Mouse (Mus musculus): ENCODE results near the gene Usf1.

The Usf1 gene

DNA sequence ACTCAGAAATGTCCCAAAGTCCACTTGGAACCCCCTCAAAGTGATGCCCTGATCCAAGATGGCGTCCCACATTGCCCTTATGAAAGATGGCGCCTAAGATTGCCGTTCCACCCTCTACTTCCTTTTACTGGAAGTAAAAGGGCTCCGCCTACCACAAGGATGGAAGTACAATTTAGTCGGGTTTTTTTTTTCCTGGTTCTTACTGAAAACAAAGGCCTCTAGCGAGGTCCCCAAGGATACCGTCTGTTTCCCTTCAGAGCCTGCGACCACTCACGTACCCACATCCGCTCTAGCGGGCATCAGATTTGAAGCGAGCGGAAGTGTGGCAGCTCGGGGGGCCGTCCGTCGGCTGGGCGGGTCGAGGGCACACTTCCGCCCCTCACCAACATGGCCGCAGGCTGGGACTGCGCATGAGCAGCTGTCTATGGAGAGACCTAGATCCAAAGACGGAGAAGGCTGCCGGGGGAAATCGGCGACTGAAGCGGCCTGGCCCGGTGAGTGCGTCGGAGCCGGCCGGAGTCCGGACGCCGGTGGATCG lies at the start of gene Usf1:
Gene Usf1, plus strand, starts transcription at position 367 of the 538 bp plus-strand sequence.
- in situ Hi-C loops (cut with MboI; ENCODE audit: low pct_unique_long_range_greater_than_20kb in 1 of 2, low sequenced_read_pairs in 2 of 2, unreplicated experiment in 1 of 2) = no loop called here

DNA sequence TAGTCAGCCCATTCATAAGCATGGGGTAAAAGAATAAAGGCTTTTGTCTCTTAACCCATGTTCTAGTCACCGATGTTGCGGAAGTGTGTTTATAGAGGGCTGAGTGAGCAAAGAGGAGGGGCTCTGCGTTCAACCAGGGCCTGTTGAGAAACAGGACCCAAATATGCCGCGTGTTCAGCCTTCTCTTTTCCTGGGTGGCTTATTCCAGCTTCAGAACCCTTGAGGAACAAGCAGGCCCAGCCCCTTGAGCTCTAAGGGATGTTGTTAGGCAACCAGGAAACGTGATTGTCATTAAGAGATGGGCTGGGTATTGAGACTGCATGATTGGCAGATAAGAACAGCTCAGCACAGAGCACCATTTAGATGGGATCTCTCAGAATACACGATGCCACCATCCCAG lies 45.2 kb upstream of the Usf1 start:
- in situ Hi-C loops (cut with MboI; ENCODE audit: low pct_unique_long_range_greater_than_20kb in 1 of 2, low sequenced_read_pairs in 2 of 2, unreplicated experiment in 1 of 2) = loop anchor here (10.0 kb wide), 1 partner anchor 109 kb away; no protein-coding TSS in a partner anchor

DNA sequence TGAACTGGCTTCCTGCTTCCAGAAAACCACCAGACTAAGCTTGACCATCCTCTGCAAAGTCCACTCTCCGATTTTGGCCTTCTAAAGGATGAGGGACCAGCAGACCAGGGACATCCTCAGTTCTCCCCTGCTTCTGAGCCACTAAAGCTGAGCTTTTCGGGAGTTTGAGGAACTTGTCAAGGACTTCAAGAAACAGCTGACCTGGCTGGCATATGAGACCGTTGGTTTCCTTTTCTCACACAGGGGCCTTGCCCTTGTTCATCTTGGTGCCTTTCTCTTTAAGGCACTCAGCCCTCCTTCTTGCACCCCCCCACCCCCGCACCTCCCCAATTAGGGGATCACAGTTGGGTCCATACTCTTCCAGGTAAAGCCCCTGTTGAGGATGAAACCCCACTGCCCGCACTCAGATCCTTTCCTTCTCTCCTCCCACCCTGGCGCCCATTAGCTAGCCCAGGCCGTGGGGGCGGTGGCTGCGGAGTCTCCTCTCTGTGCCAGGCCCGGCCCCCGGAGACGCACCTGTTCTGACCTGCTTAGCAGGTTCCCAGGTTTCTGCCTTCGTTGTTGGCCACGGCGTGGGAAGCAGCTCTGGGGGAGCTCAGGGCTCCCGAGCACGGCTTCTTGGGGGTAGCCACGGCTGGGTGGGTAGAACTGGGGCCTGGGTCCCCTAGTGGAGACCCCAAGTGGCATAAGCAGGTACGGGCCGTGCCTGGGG lies 41.1 kb upstream of the Usf1 start, which contains the start of gene Nectin4:
Gene Nectin4, plus strand, starts transcription at position 255 of the 712 bp plus-strand sequence.
- in situ Hi-C loops (cut with MboI; ENCODE audit: low pct_unique_long_range_greater_than_20kb in 1 of 2, low sequenced_read_pairs in 2 of 2, unreplicated experiment in 1 of 2) = loop anchor here (10.0 kb wide), 1 partner anchor 105 kb away; no protein-coding TSS in a partner anchor

DNA sequence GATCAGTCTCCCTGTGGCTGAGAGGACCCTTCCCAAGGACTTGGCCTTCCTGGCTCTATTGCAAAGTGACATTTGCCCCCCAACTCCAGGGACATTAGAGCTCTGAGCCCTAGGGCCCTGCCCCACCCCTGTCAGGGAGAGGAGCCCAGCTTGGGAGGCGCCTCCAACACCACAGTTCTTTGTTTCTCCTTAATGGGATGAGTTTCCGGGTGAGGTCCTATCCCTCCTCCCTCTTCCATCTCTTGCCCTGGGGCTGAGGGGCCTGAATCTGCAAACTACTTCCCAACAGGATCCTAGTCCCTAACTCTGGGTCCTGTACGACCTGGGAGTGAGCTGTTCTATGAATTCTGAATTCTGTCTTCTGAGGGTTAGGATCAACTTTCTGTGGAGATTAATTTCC lies 38.2 kb upstream of the Usf1 start:
- in situ Hi-C loops (cut with MboI; ENCODE audit: low pct_unique_long_range_greater_than_20kb in 1 of 2, low sequenced_read_pairs in 2 of 2, unreplicated experiment in 1 of 2) = no loop called here

DNA sequence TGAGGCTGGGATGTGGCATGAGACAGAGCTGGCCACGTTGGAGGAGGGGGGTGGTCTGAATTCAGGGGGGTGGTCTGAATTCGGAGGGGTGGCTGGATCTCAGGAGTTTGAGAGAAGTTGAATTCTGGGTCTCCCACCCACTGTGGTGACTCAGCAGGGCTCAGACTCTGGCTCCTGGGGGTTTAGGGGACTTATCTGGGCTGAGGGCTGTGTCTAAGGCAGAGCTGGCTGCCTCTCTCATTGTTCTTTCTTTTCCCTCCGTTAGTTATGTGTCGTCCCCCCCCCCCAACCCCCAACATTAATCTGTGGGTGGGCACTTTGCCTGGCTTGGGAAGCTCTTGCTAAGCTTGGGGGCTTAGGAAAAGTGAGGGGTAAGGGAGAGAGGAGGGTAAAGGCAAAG lies 37.2 kb upstream of the Usf1 start:
- in situ Hi-C loops (cut with MboI; ENCODE audit: low pct_unique_long_range_greater_than_20kb in 1 of 2, low sequenced_read_pairs in 2 of 2, unreplicated experiment in 1 of 2) = no loop called here

- in situ Hi-C loops (cut with MboI; ENCODE audit: low pct_unique_long_range_greater_than_20kb in 1 of 2, low sequenced_read_pairs in 2 of 2, unreplicated experiment in 1 of 2) = no loop called here
Observed at GRCm38 (mm10) chr1:171375646-171376097, 35.4 kb upstream of the Usf1 start.

- in situ Hi-C loops (cut with MboI; ENCODE audit: low pct_unique_long_range_greater_than_20kb in 1 of 2, low sequenced_read_pairs in 2 of 2, unreplicated experiment in 1 of 2) = no loop called here
Observed at GRCm38 (mm10) chr1:171378298-171378697, 32.8 kb upstream of the Usf1 start.

- in situ Hi-C loops (cut with MboI; ENCODE audit: low pct_unique_long_range_greater_than_20kb in 1 of 2, low sequenced_read_pairs in 2 of 2, unreplicated experiment in 1 of 2) = no loop called here
Observed at GRCm38 (mm10) chr1:171379935-171380599, 31.0 kb upstream of the Usf1 start.

GRCm38 (mm10) chr1:171382096-171382620 lies 29.0 kb upstream of the Usf1 start:
- in situ Hi-C loops (cut with MboI; ENCODE audit: low pct_unique_long_range_greater_than_20kb in 1 of 2, low sequenced_read_pairs in 2 of 2, unreplicated experiment in 1 of 2) = no loop called here

DNA sequence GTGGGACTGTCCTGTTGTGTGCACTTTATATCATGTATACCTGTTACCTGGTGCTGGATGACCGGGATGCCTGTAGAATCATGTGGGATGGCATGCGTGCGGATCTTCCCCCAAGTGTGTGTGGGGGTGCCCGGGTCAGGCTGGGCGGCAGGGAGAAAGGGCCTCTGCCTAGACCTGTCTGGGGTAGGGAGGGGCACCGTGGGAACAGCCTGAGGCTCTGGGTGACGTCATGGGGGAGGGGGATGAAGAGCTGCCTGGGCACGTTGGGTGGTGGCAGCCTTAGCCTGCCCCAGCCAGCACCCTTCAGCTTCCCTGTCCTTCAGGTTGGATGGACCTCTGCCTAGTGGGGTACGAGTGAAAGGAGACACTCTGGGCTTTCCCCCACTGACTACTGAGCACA lies 26.8 kb upstream of the Usf1 start:
- in situ Hi-C loops (cut with MboI; ENCODE audit: low pct_unique_long_range_greater_than_20kb in 1 of 2, low sequenced_read_pairs in 2 of 2, unreplicated experiment in 1 of 2) = no loop called here

GRCm38 (mm10) chr1:171385171-171385570 lies 25.9 kb upstream of the Usf1 start:
- in situ Hi-C loops (cut with MboI; ENCODE audit: low pct_unique_long_range_greater_than_20kb in 1 of 2, low sequenced_read_pairs in 2 of 2, unreplicated experiment in 1 of 2) = no loop called here

- in situ Hi-C loops (cut with MboI; ENCODE audit: low pct_unique_long_range_greater_than_20kb in 1 of 2, low sequenced_read_pairs in 2 of 2, unreplicated experiment in 1 of 2) = no loop called here
Observed at GRCm38 (mm10) chr1:171387099-171387498, 24.0 kb upstream of the Usf1 start.

DNA sequence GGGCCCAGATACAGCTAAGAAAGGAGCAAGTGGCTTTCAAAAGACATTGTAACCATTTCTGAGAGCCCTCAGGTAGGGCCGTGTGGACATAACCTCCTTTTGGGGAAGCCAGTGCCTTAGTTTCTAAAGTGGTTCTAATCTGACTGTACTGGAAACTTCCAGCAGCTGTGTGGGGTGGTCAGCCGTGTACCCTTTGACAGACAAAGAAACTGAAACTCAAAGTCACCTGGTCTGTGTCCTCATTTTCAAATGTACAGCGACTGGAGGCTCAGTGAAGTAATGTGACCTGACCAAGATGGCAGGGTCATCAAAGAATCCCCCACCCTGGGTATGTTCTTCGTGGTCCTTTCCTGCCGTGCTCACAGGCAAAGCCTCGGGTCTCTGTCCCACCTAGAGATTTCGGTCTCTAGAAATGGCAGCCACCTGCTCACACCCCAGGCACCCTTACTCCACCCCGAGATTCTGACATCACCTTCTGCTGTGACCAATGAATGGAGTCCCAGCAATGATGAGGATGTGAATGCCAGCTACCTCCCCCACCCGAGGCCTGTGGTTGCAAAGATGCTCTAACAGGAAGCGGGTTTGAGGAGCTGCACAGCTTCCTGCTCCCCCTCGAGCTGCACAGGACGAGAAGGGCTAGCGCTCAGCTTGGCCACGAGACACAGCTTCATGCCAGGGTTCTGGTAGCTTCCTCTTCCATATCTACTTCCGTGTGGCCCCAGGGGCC lies 22.6 kb upstream of the Usf1 start, which contains the start of gene Arhgap30:
Gene Arhgap30, plus strand, starts transcription at position 579 of the 727 bp plus-strand sequence.
- in situ Hi-C loops (cut with MboI; ENCODE audit: low pct_unique_long_range_greater_than_20kb in 1 of 2, low sequenced_read_pairs in 2 of 2, unreplicated experiment in 1 of 2) = no loop called here

DNA sequence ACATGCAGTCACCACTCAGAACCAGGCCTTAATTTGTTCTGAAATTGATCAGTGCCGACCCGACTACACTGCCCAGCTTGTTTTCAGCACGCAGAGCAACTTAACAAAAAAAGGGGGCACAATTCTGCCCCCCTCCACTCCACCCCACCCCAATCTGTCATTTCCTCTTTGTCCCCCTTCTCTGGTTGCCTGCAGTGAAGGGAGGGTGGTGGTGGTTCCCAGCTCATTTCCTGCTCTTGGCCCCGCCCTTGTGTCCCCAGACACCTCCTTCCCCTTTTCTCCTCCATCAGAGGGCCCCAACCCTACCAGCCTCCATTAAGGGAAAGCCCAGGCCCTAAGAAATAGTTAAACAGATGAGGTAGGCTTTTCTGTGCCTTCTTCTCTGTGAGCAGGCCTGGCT lies 21.0 kb upstream of the Usf1 start:
- in situ Hi-C loops (cut with MboI; ENCODE audit: low pct_unique_long_range_greater_than_20kb in 1 of 2, low sequenced_read_pairs in 2 of 2, unreplicated experiment in 1 of 2) = no loop called here

GRCm38 (mm10) chr1:171401821-171402220 lies 9.3 kb upstream of the Usf1 start:
- in situ Hi-C loops (cut with MboI; ENCODE audit: low pct_unique_long_range_greater_than_20kb in 1 of 2, low sequenced_read_pairs in 2 of 2, unreplicated experiment in 1 of 2) = no loop called here

DNA sequence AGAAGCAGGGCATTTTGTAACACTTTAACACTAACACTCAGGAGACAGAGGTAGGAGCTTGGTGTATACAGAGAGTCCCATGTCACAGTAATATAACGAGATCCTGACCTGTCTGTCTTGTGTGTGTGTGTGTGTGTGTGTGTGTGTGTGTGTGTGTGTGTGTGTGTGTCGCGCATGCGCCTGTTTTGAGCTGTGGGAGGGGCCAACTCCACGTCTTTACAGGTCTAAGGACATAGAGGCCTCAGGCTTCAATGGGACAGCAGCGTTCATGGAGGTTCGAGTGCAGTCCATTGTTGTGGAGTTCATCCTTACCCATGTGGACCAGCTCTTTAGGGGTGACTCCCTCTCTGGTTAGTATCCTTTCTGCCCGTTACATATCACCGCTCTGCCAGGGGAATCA lies 8.1 kb upstream of the Usf1 start:
- in situ Hi-C loops (cut with MboI; ENCODE audit: low pct_unique_long_range_greater_than_20kb in 1 of 2, low sequenced_read_pairs in 2 of 2, unreplicated experiment in 1 of 2) = no loop called here

GRCm38 (mm10) chr1:171407263-171407662 lies 3.9 kb upstream of the Usf1 start:
- in situ Hi-C loops (cut with MboI; ENCODE audit: low pct_unique_long_range_greater_than_20kb in 1 of 2, low sequenced_read_pairs in 2 of 2, unreplicated experiment in 1 of 2) = no loop called here

DNA sequence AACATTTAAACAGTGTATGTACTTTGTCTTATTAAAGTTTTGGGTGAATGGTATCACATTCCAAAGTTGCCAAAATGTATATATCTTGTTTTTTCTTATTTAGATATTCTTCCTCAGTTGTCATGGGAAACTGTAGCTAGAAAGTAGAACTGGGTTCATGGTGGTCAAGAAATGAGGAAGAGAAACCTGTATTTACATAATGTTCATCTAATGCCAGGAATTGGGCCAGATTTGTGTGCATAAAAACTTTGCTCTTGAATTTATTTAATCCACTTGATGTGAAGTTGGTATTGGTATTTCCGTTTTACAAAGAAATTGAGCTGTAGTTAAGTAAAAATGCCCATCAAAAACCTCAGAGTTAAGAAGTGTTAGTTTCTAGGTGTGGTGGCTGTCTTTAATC lies 882 bp upstream of the Usf1 start:
- in situ Hi-C loops (cut with MboI; ENCODE audit: low pct_unique_long_range_greater_than_20kb in 1 of 2, low sequenced_read_pairs in 2 of 2, unreplicated experiment in 1 of 2) = no loop called here

DNA sequence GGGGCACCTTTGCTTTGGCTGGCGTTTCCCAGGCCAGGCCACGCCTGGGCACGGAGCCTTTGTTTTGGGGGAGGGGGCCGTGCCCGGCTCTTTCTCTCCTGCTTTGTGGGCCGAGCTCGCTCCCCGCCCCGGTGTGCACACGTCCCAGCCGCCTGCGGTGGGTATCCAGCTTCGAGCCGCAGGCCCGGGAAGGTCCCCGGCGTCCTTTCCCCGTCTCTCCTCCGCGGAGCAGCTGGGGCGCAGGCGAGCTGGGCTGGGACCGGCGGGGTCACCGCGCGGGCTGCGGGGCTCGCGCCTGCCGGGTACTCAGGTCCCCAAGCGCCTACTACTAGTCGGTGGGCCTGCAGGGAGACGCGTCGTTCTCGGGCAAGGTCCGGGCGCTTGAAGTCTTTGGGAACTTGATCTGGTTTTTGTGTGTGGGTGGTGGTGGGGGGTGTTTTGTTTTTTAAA lies 404 bp downstream of the Usf1 start:
- in situ Hi-C loops (cut with MboI; ENCODE audit: low pct_unique_long_range_greater_than_20kb in 1 of 2, low sequenced_read_pairs in 2 of 2, unreplicated experiment in 1 of 2) = no loop called here
